Mouse (Mus musculus): ENCODE measurements at regions not wholly inside any gene's neighbourhood (a gene's known extent, or its start where the extent isn't known, plus 50 kb on each side); places are given as distances from the start of the nearest gene placed in this dataset.
"Not testable (repeated sequence)": the region's sequence is repeated elsewhere in the genome, so short reads cannot be mapped to it uniquely, and the experiment has no call there.

- no peak for ATAC-seq (replicated peaks; ENCODE audit: insufficient number of reproducible peaks, insufficient read depth, low FRiP score, low read depth)
- H3K27ac ChIP-seq, result no peak overlapping the region
- H3K27me3 ChIP-seq, result no peaks in the 10 kb centered on the region
These were observed 587.7 kb downstream of the Pdcd6ip start for GRCm38 (mm10) chr9:113120385-113120784.

GRCm38 (mm10) chr9:113119721-113120120 is 588.3 kb downstream of the Pdcd6ip start:
- Histone ChIP-seq H3K9me3 (replicated peaks) (no peaks in the 10 kb centered on the region), H3K4me3 (no peak overlapping the region), H3K4me1 (replicated peaks) (0 out of 2 replicates have a peak, but pooled peaks cover 2% of the 10 kb centered on the region), H3K4me2 (no peak overlapping the region), H3K27ac (no peak overlapping the region), H3K9ac (no peak overlapping the region), H3K36me3 (no peaks in the 10 kb centered on the region), H3K27me3 (no peaks in the 10 kb centered on the region)
- 66% methylated on average over 1 of the region's 1 CpGs for WGBS
- no peak for ATAC-seq (replicated peaks; ENCODE audit: insufficient number of reproducible peaks, insufficient read depth, low FRiP score, low read depth)

More at GRCm38 (mm10) chr9:113120385-113120784, 587.7 kb downstream of the Pdcd6ip start:
- Histone ChIP-seq H3K36me3 (no peaks in the 10 kb centered on the region), H3K9me3 (replicated peaks) (no peaks in the 10 kb centered on the region), H3K9ac (no peak overlapping the region), H3K4me1 (replicated peaks) (0 out of 2 replicates have a peak, but pooled peaks cover 2% of the 10 kb centered on the region), H3K4me2 (no peak overlapping the region), H3K4me3 (no peak overlapping the region)

DNA sequence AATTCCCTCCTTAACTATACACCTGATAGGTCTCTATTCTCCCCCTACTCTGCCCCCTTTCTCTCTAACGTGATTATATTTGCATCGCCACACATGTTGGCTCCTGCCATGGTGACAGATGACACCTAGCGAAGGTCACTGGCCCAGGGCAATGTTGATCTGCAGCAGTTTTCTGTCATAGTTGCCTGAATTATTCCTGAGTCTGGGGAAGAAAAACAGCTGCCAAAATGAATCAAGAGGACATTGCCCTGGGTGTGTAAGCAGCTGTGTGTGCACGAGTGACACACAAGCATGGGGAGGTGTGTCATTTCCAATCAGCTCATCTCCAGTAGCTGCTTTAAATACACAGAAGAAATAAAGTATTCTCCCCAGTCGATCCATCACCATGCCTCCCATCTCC is 592.5 kb downstream of the Pdcd6ip start:
- Histone ChIP-seq H3K4me2 (no peak overlapping the region), H3K27me3 (no peaks in the 10 kb centered on the region), H3K36me3 (no peaks in the 10 kb centered on the region), H3K4me3 (no peak overlapping the region), H3K9me3 (replicated peaks) (no peaks in the 10 kb centered on the region), H3K4me1 (replicated peaks) (peaks cover 7% of the 10 kb centered on the region; the same call in 1 of the 2 replicates), H3K9ac (no peak overlapping the region), H3K27ac (no peak overlapping the region)
- no peak for ATAC-seq (replicated peaks; ENCODE audit: insufficient number of reproducible peaks, insufficient read depth, low FRiP score, low read depth)
- 62% methylated on average over 5 of the region's 5 CpGs for WGBS

GRCm38 (mm10) chr9:113112753-113113152 is 595.3 kb downstream of the Pdcd6ip start:
- no peak for ATAC-seq (replicated peaks; ENCODE audit: insufficient number of reproducible peaks, insufficient read depth, low FRiP score, low read depth)
- H3K4me1 ChIP-seq (replicated peaks), result peaks cover 7% of the 10 kb centered on the region; the same call in 1 of the 2 replicates
- no peaks in the 10 kb centered on the region for H3K27me3 ChIP-seq
- no peak overlapping the region for H3K27ac ChIP-seq
- H3K36me3 ChIP-seq, result no peaks in the 10 kb centered on the region
- H3K4me2 ChIP-seq, result no peak overlapping the region
- H3K4me3 ChIP-seq, result no peak overlapping the region
- H3K9ac ChIP-seq, result no peak overlapping the region
- no peaks in the 10 kb centered on the region for H3K9me3 ChIP-seq (replicated peaks)

DNA sequence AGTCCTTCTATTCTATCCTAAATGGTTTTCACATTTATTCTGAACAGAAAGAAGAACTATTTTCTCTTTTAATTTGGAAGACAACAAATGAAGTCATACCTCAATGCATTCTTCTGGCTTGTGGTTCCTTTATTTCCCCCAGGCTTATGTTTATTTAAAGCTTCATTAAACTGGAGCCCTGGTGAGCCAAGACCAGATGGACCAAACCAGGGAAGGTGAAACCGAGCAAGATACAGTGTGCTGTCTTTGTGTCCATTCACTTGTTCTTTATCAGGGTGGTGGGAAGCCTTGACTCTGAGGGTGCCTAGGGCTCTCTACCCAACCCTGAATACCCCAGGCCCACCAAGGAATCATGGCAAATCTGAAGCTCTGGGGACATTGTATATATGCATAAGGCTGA is 606.3 kb downstream of the Pdcd6ip start:
- H3K9me3 ChIP-seq (replicated peaks), result no peaks in the 10 kb centered on the region
- ATAC-seq (replicated peaks; ENCODE audit: insufficient number of reproducible peaks, insufficient read depth, low FRiP score, low read depth), result no peak
- H3K36me3 ChIP-seq, result no peaks in the 10 kb centered on the region
- H3K4me3 ChIP-seq, result no peak overlapping the region
- no peaks in the 10 kb centered on the region for H3K4me1 ChIP-seq (replicated peaks)
- WGBS, result 71% methylated on average over 1 of the region's 1 CpGs
- no peaks in the 10 kb centered on the region for H3K27me3 ChIP-seq
- H3K27ac ChIP-seq, result no peak overlapping the region
- H3K9ac ChIP-seq, result no peak overlapping the region
- no peak overlapping the region for H3K4me2 ChIP-seq

DNA sequence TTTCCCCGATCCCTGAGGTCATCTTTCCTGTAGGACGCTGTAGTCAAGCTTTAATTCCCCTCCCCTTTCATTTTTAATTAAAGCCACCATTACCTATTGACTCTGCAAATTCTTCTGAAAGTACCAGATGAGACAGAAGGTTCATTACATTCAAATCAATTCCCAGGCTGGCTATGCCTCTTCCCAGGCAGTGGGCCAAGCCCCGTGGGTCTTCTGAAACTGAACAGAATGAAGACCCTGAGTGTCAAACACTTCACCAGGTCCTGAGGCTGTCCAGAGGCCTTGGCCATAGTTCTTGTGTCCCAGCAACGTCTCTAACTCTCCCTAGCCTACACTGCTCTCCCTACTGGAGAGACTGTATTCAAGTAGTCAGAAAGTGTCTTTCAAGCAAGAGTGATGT is 607.4 kb downstream of the Pdcd6ip start:
- no peak overlapping the region for H3K4me2 ChIP-seq
- H3K9ac ChIP-seq, result no peak overlapping the region
- H3K27ac ChIP-seq, result no peak overlapping the region
- H3K4me3 ChIP-seq, result no peak overlapping the region
- 63% methylated on average over 4 of the region's 4 CpGs for whole genome bisulfite sequencing
- ATAC-seq (replicated peaks; ENCODE audit: insufficient number of reproducible peaks, insufficient read depth, low FRiP score, low read depth), result no peak
- H3K9me3 ChIP-seq (replicated peaks), result no peaks in the 10 kb centered on the region
- H3K36me3 ChIP-seq, result no peaks in the 10 kb centered on the region
- no peaks in the 10 kb centered on the region for H3K27me3 ChIP-seq
- H3K4me1 ChIP-seq (replicated peaks), result no peaks in the 10 kb centered on the region

- H3K4me3 ChIP-seq; H3K4me1 ChIP-seq (replicated peaks); ATAC-seq (replicated peaks; ENCODE audit: insufficient number of reproducible peaks, insufficient read depth, low FRiP score, low read depth); H3K27ac ChIP-seq; H3K27me3 ChIP-seq; H3K9ac ChIP-seq; H3K4me2 ChIP-seq; H3K9me3 ChIP-seq (replicated peaks); H3K36me3 ChIP-seq: not testable (repeated sequence)
- 81% methylated on average over 1 of the region's 1 CpGs for WGBS
These were observed 612.6 kb downstream of the Pdcd6ip start for GRCm38 (mm10) chr9:113095421-113095820.

- no peaks in the 10 kb centered on the region for H3K9me3 ChIP-seq (replicated peaks)
- H3K27me3 ChIP-seq, result no peaks in the 10 kb centered on the region
- no peak overlapping the region for H3K9ac ChIP-seq
- H3K36me3 ChIP-seq, result no peaks in the 10 kb centered on the region
- WGBS, result 72% methylated on average over 13 of the region's 13 CpGs
- no peak overlapping the region for H3K27ac ChIP-seq
- no peak for ATAC-seq (replicated peaks; ENCODE audit: insufficient number of reproducible peaks, insufficient read depth, low FRiP score, low read depth)
- H3K4me3 ChIP-seq, result no peak overlapping the region
- H3K4me1 ChIP-seq (replicated peaks), result no peaks in the 10 kb centered on the region
- no peak overlapping the region for H3K4me2 ChIP-seq
These were observed 614.1 kb downstream of the Pdcd6ip start for GRCm38 (mm10) chr9:113093863-113094390.

DNA sequence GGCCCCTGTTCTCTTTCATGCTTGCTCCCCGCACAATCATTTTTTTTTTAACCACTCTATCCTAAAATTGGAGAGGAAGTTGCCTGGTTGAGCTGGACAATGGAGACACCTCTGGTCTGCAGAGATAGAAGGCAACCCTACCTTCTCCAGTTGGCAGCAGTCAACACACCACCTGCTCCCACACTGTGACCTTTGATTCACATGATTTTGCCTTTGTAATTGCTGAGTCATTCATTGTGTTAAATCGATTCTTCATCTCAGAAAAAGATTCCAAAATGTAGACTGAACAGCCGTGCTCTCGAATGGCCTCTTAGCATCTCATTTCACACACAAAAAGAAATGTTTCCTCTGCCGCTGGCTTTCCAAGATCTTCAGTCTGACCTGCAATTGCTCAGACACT is 616.2 kb downstream of the Pdcd6ip start:
- no peak overlapping the region for H3K4me2 ChIP-seq
- H3K4me3 ChIP-seq, result no peak overlapping the region
- H3K27ac ChIP-seq, result no peak overlapping the region
- H3K27me3 ChIP-seq, result no peaks in the 10 kb centered on the region
- 80% methylated on average over 5 of the region's 5 CpGs for WGBS
- no peaks in the 10 kb centered on the region for H3K4me1 ChIP-seq (replicated peaks)
- no peak overlapping the region for H3K9ac ChIP-seq
- H3K9me3 ChIP-seq (replicated peaks), result no peaks in the 10 kb centered on the region
- H3K36me3 ChIP-seq, result no peaks in the 10 kb centered on the region
- no peak for ATAC-seq (replicated peaks; ENCODE audit: insufficient number of reproducible peaks, insufficient read depth, low FRiP score, low read depth)

- Histone ChIP-seq H3K27me3 (no peaks in the 10 kb centered on the region), H3K4me1 (replicated peaks) (no peaks in the 10 kb centered on the region), H3K9ac (no peak overlapping the region), H3K9me3 (replicated peaks) (no peaks in the 10 kb centered on the region), H3K4me3 (no peak overlapping the region), H3K27ac (no peak overlapping the region), H3K36me3 (no peaks in the 10 kb centered on the region), H3K4me2 (no peak overlapping the region)
- 80% methylated on average over 10 of the region's 10 CpGs for WGBS
- no peak for ATAC-seq (replicated peaks; ENCODE audit: insufficient number of reproducible peaks, insufficient read depth, low FRiP score, low read depth)
These were observed 620.3 kb downstream of the Pdcd6ip start for GRCm38 (mm10) chr9:113087786-113088185.

DNA sequence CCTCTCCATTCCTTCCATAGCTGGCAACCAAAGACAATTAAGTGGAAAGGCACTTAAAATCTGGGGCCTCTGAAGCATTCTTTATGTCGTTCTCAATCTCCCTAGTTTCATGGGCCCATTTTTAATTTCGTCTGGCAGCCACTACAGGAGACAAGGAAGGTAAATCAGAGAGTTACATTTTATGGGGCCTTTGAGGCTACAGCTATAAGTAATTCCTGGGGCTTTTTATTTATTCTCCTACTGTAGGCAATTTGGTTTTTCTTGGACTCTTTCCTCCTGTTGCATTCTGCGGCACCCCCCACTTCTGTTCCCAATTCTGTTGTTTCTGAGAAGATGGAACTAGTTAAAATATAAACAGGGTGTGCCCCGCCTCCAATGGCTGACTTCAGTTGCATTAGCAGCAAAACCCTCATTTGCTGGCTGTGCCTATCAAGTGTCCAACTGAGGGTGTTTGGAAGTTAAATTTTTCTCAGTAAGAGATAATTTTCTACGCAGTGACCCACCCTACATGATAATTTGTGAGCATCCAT is 622.7 kb downstream of the Pdcd6ip start:
- ATAC-seq (replicated peaks; ENCODE audit: insufficient number of reproducible peaks, insufficient read depth, low FRiP score, low read depth), result no peak
- H3K36me3 ChIP-seq, result no peaks in the 10 kb centered on the region
- no peaks in the 10 kb centered on the region for H3K9me3 ChIP-seq (replicated peaks)
- H3K9ac ChIP-seq, result no peak overlapping the region
- H3K4me2 ChIP-seq, result no peak overlapping the region
- no peak overlapping the region for H3K27ac ChIP-seq
- H3K27me3 ChIP-seq, result no peaks in the 10 kb centered on the region
- H3K4me3 ChIP-seq, result no peak overlapping the region
- 68% methylated on average over 5 of the region's 5 CpGs for WGBS
- H3K4me1 ChIP-seq (replicated peaks), result no peaks in the 10 kb centered on the region

DNA sequence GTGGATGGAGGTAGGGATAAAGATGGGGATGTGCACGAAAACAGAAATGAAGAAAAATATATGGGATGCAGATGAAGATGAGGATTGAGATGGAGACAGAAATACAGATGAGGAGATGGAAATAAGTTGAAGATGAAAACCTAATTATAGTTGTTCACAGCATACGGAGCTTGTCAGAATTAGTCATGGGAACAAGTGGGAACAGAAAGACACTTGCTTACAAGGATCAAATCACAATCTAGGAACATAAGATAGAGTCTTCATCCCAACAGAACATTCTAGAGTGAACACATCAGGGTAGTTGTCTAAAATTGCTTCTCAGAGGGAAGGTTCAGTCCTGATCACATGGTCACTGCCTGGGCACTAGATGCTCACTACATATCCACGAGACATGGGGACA is 633.2 kb downstream of the Pdcd6ip start:
- Histone ChIP-seq H3K4me3 (no peak overlapping the region), H3K9ac (no peak overlapping the region), H3K9me3 (replicated peaks) (no peaks in the 10 kb centered on the region), H3K27me3 (no peaks in the 10 kb centered on the region), H3K27ac (no peak overlapping the region), H3K4me2 (no peak overlapping the region), H3K36me3 (no peaks in the 10 kb centered on the region), H3K4me1 (replicated peaks) (no peaks in the 10 kb centered on the region)
- ATAC-seq (replicated peaks; ENCODE audit: insufficient number of reproducible peaks, insufficient read depth, low FRiP score, low read depth), result no peak
- WGBS, result 74% methylated on average over 3 of the region's 3 CpGs
